Mouse (Mus musculus) embryonic facial prominence, embryonic 15.5 days (tissue): ENCODE results near the gene Bbc3. TPM values are rescaled to one million over a fixed set of nuclear protein-coding genes. Genes with fewer than 3 reads are reported as not detected.

Experiments used
- ATAC-seq: fragments of 200-750 bp; cut with Nextera tagmentation; 2 replicates; pipeline ENCODE4 v1.8.0; 2017; ENCODE audit warnings: low read depth, moderate TSS enrichment; ENCODE audit not compliant: insufficient number of reproducible peaks, low FRiP score, low TSS enrichment
- H3K27ac ChIP-seq: fragments of 300-500 bp; sonication (generic); replicated peaks from 2 replicates; pipeline ENCODE4 v1.5.1; 2015; ENCODE audit warnings: mild to moderate bottlenecking, inconsistent platforms
- H3K27me3 ChIP-seq: fragments of 300-500 bp; sonication (generic); 2 replicates; pipeline ENCODE4 v1.6.1; 2015; ENCODE audit warnings: inconsistent platforms
- H3K36me3 ChIP-seq: fragments of 300-500 bp; sonication (generic); 2 replicates; pipeline ENCODE4 v1.6.1; 2015; ENCODE audit warnings: mild to moderate bottlenecking, inconsistent platforms
- H3K4me1 ChIP-seq: fragments of 300-500 bp; sonication (generic); 2 replicates; pipeline ENCODE4 v1.6.1; 2015; ENCODE audit warnings: inconsistent platforms
- H3K4me2 ChIP-seq: fragments of 300-500 bp; sonication (generic); replicated peaks from 2 replicates; pipeline ENCODE4 v1.6.1; 2015; ENCODE audit warnings: mild to moderate bottlenecking, inconsistent platforms
- H3K4me3 ChIP-seq: fragments of 300-500 bp; sonication (generic); replicated peaks from 2 replicates; pipeline ENCODE4 v1.5.1; 2015; ENCODE audit warnings: mild to moderate bottlenecking, inconsistent platforms
- H3K9ac ChIP-seq: fragments of 300-500 bp; sonication (generic); 2 replicates; pipeline ENCODE4 v1.6.1; 2015; ENCODE audit warnings: inconsistent platforms
- H3K9me3 ChIP-seq: fragments of 300-500 bp; sonication (generic); replicated peaks from 2 replicates; pipeline ENCODE4 v1.6.1; 2016; ENCODE audit warnings: inconsistent platforms
- WGBS: fragments of 180-500 bp; shearing (Covaris S2); methylation state at CpG from one replicate; pipeline ENCODE4 v1.1.7; 2015; 5-methylcytosine and 5-hydroxymethylcytosine counted together
- polyA plus RNA-seq: library from polyadenylated mRNA; unstranded; fragments of >200 nt; fragmentation: Nextera tagmentation; extraction: Ambion mirVana; gene quantifications from 2 replicates; pipeline ENCODE4 v1.2.1, GENCODE M21; 2015

Gene Bbc3
- polyA plus RNA-seq, 1 experiment from 2014 or later: 7.5 TPM

DNA sequence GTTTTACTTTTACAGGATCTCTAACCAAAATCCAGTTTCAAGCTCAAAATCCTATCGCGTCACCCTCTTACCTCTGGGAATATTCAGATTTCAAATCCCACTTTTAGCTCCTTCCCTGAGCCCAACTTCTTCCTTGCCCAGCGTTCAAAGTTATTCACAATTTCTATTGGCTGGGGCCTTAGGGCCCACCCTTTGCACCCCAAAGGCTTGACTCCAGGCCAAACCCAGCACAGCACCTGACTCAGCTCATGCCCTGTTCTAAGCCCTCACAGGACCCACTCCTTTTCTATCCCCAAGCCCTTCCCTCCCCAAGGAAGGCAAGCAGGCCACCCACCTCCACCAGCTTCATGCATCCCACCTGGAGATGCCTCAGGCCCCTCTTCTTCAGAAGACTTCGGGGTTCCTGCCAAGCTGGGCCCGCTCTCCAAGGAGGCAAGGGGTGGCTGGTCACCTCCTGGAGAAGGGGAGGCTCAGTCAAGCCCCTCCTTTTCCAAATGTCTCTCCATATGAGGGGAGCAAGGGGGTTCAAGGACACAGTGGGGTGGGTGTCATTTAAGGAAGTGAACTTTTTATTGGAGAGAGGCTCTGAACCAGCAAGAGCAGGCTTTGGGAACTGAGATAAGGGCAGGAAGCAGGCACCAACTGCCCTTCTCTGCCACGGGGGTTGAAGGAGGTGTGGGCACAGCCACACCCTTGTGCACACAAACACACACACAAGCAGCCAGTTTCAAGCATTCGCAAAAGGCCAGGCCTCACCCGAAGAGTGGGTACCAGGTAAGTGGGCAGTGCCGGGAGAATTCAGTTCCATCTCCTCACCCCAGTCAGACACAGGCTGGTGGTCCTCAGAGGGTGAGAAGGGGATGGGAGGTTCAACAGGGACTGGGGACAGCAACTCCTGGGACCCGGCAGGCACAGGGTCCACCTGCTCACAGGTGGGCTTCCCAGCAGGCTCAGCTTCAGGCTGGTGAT, 33.0 kb upstream of the Bbc3 start:
- peaks cover 44% of the 10 kb centered on the region for H3K36me3 ChIP-seq
- no peaks in the 10 kb centered on the region for H3K9me3 ChIP-seq
- no peak overlapping the region for H3K4me3 ChIP-seq
- H3K4me2 ChIP-seq: peak overlapping the region; percentile 89
- H3K4me1 ChIP-seq: peaks cover 34% of the 10 kb centered on the region
- no peak overlapping the region for H3K27ac ChIP-seq
- no peak for ATAC-seq
- no peaks in the 10 kb centered on the region for H3K27me3 ChIP-seq
- 83% methylated on average over 10 of the region's 10 CpGs for WGBS
- H3K9ac ChIP-seq: no peak overlapping the region

- Histone ChIP-seq H3K9ac (no peak overlapping the region), H3K27ac (no peak overlapping the region), H3K36me3 (peaks cover 75% of the 10 kb centered on the region), H3K27me3 (no peaks in the 10 kb centered on the region), H3K4me1 (peaks cover 16% of the 10 kb centered on the region), H3K4me2 (no peak overlapping the region), H3K9me3 (no peaks in the 10 kb centered on the region), H3K4me3 (no peak overlapping the region)
- ATAC-seq: no peak
- 76% methylated on average over 11 of the region's 11 CpGs for WGBS
These were observed 27.5 kb upstream of the Bbc3 start for GRCm38 (mm10) chr7:16280721-16281120.

DNA sequence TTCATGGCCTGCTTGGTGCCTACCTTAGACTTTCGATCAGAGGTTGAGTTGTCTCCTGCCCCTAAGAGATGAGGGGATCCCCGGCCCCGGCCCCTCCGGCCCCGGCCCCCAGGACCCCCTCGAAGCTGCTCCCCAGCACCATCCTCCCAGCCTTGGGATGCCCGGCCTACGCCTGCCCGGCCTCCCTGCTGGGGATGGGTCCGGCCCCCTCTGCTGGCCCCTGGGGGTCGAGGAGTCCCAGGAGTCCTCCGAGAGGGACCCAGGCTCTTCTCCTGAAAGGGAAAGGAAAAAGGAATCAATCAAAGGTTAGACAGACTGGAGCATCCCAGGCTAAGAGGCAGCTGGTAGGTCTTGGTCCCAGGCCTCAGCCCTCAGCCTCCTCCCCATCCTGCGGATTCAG, 25.9 kb upstream of the Bbc3 start:
- Histone ChIP-seq H3K9ac (no peak overlapping the region), H3K9me3 (no peaks in the 10 kb centered on the region), H3K27me3 (no peaks in the 10 kb centered on the region), H3K36me3 (peaks cover 61% of the 10 kb centered on the region), H3K4me3 (no peak overlapping the region), H3K4me2 (no peak overlapping the region), H3K27ac (no peak overlapping the region), H3K4me1 (peaks cover 16% of the 10 kb centered on the region)
- 92% methylated on average over 13 of the region's 13 CpGs for WGBS
- ATAC-seq: no peak

DNA sequence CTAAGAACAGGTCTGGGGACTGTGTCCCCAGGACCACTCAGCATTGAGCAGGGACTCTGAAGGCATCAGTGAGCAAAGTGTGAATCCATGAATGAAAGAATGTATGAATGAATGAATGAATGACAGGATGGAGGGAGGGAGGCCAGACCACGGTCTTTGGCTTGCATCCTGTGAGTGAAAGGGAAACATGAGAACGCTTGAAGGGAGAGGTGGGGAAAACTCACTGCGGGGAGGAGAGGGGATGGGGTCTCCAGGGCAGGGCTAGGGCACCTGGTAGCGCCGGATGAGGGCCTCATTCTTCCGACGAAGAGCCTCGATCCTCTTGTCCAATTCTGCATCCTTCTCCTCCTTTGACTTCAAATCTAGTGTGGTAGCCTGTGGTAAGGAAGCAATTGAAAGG, 24.2 kb upstream of the Bbc3 start:
- peak overlapping the region; percentile 48; the same call in 1 of the 2 replicates for H3K27ac ChIP-seq
- WGBS: 80% methylated on average over 8 of the region's 8 CpGs
- H3K36me3 ChIP-seq: peaks cover 45% of the 10 kb centered on the region
- no peak overlapping the region for H3K9ac ChIP-seq
- H3K27me3 ChIP-seq: no peaks in the 10 kb centered on the region
- no peak for ATAC-seq
- no peaks in the 10 kb centered on the region for H3K9me3 ChIP-seq
- H3K4me2 ChIP-seq: no peak overlapping the region
- no peak overlapping the region for H3K4me3 ChIP-seq
- H3K4me1 ChIP-seq: peaks cover 16% of the 10 kb centered on the region

- Histone ChIP-seq H3K9ac (no peak overlapping the region), H3K27ac (peak overlapping the region; percentile 99), H3K36me3 (peaks cover 42% of the 10 kb centered on the region), H3K27me3 (no peaks in the 10 kb centered on the region), H3K4me1 (peaks cover 16% of the 10 kb centered on the region), H3K9me3 (no peaks in the 10 kb centered on the region), H3K4me3 (peak overlapping the region; percentile 61), H3K4me2 (peak overlapping the region; percentile 69)
- ATAC-seq: no peak
- 60% methylated on average over 9 of the region's 9 CpGs for WGBS
These were observed 23.3 kb upstream of the Bbc3 start for GRCm38 (mm10) chr7:16284904-16285303.

DNA sequence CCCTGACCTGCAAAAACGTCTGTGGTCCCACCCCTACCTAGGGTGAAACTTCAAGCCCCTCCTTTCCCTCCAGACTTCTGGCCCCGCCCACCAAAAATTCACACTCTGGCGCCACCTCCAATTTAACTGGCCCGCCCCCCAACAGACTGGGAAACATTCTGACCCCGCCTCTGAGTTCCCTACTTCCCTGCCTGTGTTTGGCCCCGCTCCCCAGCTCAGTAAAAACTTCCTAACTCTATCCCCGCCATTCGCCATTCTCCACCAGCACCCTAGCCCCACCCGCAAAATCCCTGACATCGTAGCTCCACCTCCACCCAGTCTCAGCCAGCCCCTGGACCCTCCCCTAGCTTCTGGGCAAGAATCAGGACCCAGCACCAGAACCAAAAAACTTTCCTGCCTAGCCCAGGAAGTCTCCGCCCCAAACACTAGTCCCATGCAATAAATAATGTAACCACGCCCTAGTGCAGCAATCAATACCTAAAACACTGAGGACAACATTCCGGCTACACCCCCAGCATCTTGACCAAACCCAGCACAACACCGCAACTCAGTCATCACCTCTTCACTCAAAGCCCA, 22.7 kb upstream of the Bbc3 start:
- Histone ChIP-seq H3K9me3 (no peaks in the 10 kb centered on the region), H3K27ac (peak overlapping the region; percentile 99), H3K36me3 (peaks cover 36% of the 10 kb centered on the region), H3K9ac (no peak overlapping the region), H3K4me1 (peaks cover 16% of the 10 kb centered on the region), H3K27me3 (no peaks in the 10 kb centered on the region), H3K4me3 (peak overlapping the region; percentile 61), H3K4me2 (peak overlapping the region; percentile 69)
- peak; percentile 58 for ATAC-seq
- 2% methylated on average over 14 of the region's 14 CpGs for WGBS

GRCm38 (mm10) chr7:16286026-16286961, 21.9 kb upstream of the Bbc3 start, which contains the start of gene Ccdc9:
Gene Ccdc9, minus strand, starts transcription at chr7:16286795.
- H3K4me2 ChIP-seq: peak within 1 kb of the TSS; percentile 69
- peaks cover 16% of the 10 kb centered on the region for H3K4me1 ChIP-seq
- H3K4me3 ChIP-seq: peak within 1 kb of the TSS; percentile 61
- H3K9ac ChIP-seq: peak within 1 kb of the TSS; percentile 54
- H3K27me3 ChIP-seq: no peaks in the 10 kb centered on the region
- H3K27ac ChIP-seq: peak within 1 kb of the TSS; percentile 99
- H3K9me3 ChIP-seq: no peaks in the 10 kb centered on the region
- under 1% methylated on average over 66 of the region's 70 CpGs for WGBS
- peaks cover 30% of the 10 kb centered on the region for H3K36me3 ChIP-seq
- peak; percentile 91 for ATAC-seq

GRCm38 (mm10) chr7:16287016-16287415, 21.2 kb upstream of the Bbc3 start:
- 72% methylated on average over 2 of the region's 2 CpGs for WGBS
- peak overlapping the region; percentile 99 for H3K27ac ChIP-seq
- peaks cover 16% of the 10 kb centered on the region for H3K4me1 ChIP-seq
- H3K4me2 ChIP-seq: peak overlapping the region; percentile 69
- H3K9me3 ChIP-seq: no peaks in the 10 kb centered on the region
- H3K36me3 ChIP-seq: peaks cover 23% of the 10 kb centered on the region
- 0 out of 2 replicates have a peak overlapping the region, but pooled peaks have one; percentile 54 for H3K9ac ChIP-seq
- no peak for ATAC-seq
- no peaks in the 10 kb centered on the region for H3K27me3 ChIP-seq
- peak overlapping the region; percentile 61 for H3K4me3 ChIP-seq

DNA sequence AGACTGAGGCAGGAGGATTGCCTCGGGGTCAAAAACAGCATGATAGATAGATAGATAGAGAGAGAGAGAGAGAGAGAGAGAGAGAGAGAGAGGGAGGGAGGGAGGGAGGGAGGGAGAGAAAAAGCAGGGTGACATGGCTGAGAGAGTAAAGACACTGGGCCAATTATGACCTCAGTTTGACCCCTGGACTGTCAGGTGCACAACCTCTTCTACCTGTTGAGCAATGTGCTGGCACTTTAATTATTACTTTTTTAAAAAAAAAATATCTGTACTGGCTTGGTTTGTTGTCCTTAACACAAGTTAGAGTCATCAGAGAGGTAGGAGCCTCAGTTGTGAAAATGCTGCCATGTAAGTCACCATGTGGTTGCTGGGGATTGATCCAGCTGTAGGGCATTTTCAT, 20.4 kb upstream of the Bbc3 start:
- Histone ChIP-seq H3K27ac (no peak overlapping the region), H3K9me3 (no peaks in the 10 kb centered on the region), H3K4me2 (no peak overlapping the region), H3K27me3 (no peaks in the 10 kb centered on the region), H3K9ac (no peak overlapping the region), H3K4me1 (peaks cover 16% of the 10 kb centered on the region), H3K36me3 (peaks cover 15% of the 10 kb centered on the region), H3K4me3 (no peak overlapping the region)
- WGBS: 60% methylated on average over 1 of the region's 1 CpGs
- ATAC-seq: no peak

GRCm38 (mm10) chr7:16294346-16294745, 13.8 kb upstream of the Bbc3 start:
- ATAC-seq: no peak
- peaks cover 36% of the 10 kb centered on the region for H3K4me1 ChIP-seq
- no peak overlapping the region for H3K9ac ChIP-seq
- WGBS: 19% methylated on average over 4 of the region's 4 CpGs
- peak overlapping the region; percentile 91 for H3K4me2 ChIP-seq
- H3K27me3 ChIP-seq: no peaks in the 10 kb centered on the region
- H3K27ac ChIP-seq: peak overlapping the region; percentile 95
- no peaks in the 10 kb centered on the region for H3K9me3 ChIP-seq
- H3K4me3 ChIP-seq: 0 out of 2 replicates have a peak overlapping the region, but pooled peaks have one; percentile 58
- H3K36me3 ChIP-seq: no peaks in the 10 kb centered on the region
